Mouse (Mus musculus): ENCODE data around the gene Gfod2.

- TF ChIP-seq POLR2A (IDR thresholded peaks at IDR 0.05; ENCODE audit: extremely low read depth, insufficient read depth, low read length) (no peak), CTCF (IDR thresholded peaks at IDR 0.05; ENCODE audit: extremely low read depth, insufficient read depth, low read length) (no peak)
Measured at GRCm38 (mm10) chr8:105743301-105743700, 15.2 kb downstream of the Gfod2 start.

Measured in cortical plate, adult 2 months (tissue).